Mouse (Mus musculus) left cerebral cortex, postnatal 36 days (tissue): ENCODE measurements around the gene Galnt13. TPM values are rescaled to one million over a fixed set of nuclear protein-coding genes. Genes with fewer than 3 reads are reported as not detected.
"Not testable (repeated sequence)": the region's sequence is repeated elsewhere in the genome, so short reads cannot be mapped to it uniquely, and the experiment has no call there.

Source experiments
- DNase-seq, 2 experiments: peaks; one replicate each; pipeline ENCODE4 v3.0.0; 2021 to 2022; ENCODE audit warnings: low spot score in 2 of 2, mixed read lengths in 1 of 2
- intact Hi-C: fragments of 180-260 bp; cut with DNase I; formaldehyde crosslinking; loops from one replicate; pipeline ENCODE4 v1.15.1; 2025
- total RNA-seq, 2 experiments: library from RNA; stranded (reverse); gene quantifications; 2 replicates each; pipeline ENCODE4 v1.2.3; 2021

Galnt13 gene
- total RNA-seq, 2 experiments from 2014 or later = 39.0 to 42.6 TPM

- intact Hi-C loops = no loop called here
- DNase-seq = no peak
Measured at GRCm38 (mm10) chr2:54906282-54907060, 470.4 kb downstream of the Galnt13 start.

GRCm38 (mm10) chr2:54915088-54915670 lies 479.1 kb downstream of the Galnt13 start:
- intact Hi-C loops = no loop called here

DNA sequence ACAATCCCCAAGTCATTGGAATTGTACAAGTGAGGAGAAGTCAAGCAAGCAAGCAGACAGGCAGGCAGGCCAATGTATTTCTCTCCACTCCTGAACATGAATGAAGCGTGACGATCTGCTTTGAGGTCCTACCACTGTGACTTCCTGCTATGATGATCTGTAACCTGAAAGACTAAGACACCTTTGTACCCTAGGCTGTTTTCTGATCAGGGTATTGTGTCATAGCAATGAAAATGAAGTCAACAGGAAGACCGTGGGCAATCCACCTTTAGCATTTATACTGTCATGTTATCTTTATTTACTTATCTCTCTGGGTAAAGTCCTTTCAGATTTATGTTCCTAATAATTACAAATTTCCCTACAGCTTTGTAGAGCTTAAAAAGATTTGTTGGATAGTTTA lies 500.3 kb downstream of the Galnt13 start:
- intact Hi-C loops = no loop called here
- no peak for DNase-seq

More at GRCm38 (mm10) chr2:54915088-54915670, 479.1 kb downstream of the Galnt13 start:
- DNase-seq = no peak

DNA sequence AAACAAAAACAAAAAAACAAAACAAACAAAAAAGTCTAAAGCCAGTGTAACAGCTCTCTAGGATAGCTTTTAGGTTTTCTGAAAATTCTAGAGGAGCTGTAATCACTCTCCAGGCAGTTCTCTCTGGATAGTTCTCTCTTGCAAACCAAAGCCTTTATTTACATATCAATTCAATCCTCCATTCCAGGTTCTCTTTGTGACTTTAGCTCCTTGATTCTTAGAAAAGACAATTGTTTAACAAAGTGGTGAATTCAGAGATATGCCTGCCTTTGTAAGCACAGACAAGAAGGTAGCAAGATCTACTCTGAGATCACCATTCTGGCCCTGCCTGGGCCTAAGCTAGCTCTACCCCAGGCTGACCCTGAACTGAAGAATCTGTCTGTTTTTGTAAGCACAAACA lies 501.2 kb downstream of the Galnt13 start:
- DNase-seq = no peak
- intact Hi-C loops = no loop called here

DNA sequence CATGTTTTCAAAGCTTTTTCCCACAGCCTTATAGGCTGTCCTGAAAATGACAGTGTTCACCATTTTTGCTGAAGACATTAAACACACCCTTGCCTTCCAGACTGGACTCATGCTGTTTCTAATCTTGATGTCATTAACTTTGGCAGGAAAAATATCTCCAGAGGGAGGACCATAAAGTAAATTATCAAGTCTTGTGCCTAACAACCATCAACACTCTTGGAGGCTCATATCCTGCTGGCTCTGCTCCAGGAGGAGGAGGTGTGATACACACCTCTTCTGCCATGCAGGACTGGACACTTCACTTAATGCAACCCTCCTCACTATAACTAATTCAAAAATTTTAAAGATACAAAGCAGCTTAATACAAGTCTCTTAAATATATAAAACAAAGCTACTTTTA lies 502.0 kb downstream of the Galnt13 start:
- DNase-seq = no peak
- intact Hi-C loops = no loop called here

- intact Hi-C loops = no loop called here
Measured at GRCm38 (mm10) chr2:54943386-54943785, 507.3 kb downstream of the Galnt13 start.

GRCm38 (mm10) chr2:54983839-54984238 lies 547.7 kb downstream of the Galnt13 start:
- DNase-seq = no peak
- intact Hi-C loops = no loop called here

More at GRCm38 (mm10) chr2:54943386-54943785, 507.3 kb downstream of the Galnt13 start:
- DNase-seq = no peak

DNA sequence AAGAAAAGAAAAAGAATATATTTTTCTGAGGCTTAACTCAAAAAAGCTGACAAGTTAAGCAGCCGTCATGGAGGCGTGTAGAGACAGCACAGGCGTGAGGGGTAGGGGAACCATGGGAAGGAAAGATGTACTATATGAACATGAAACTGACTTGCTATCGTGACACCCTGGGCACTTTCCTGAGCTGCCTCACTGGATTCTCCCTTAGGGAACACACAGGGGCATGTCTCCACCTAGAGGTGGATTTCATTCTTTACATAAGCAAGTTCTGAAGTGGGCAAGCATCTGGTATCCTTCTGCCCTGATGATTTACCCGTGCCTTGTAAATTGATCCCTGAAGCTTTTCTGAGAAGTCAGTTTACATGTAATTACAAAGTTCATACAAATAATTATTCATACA lies 586.4 kb downstream of the Galnt13 start:
- intact Hi-C loops, DNase-seq: not testable (repeated sequence)

GRCm38 (mm10) chr2:55034610-55035009 lies 598.5 kb downstream of the Galnt13 start:
- intact Hi-C loops = loop anchor here (10.0 kb wide), 1 partner anchor 910 kb away; no protein-coding TSS in a partner anchor
- no peak for DNase-seq

- intact Hi-C loops = no loop called here
- no peak for DNase-seq
Measured at GRCm38 (mm10) chr2:55065469-55066315, 629.6 kb downstream of the Galnt13 start.

- DNase-seq = no peak
- intact Hi-C loops = no loop called here
Measured at GRCm38 (mm10) chr2:55085580-55085979, 649.5 kb downstream of the Galnt13 start.

GRCm38 (mm10) chr2:55088034-55088433 lies 651.9 kb downstream of the Galnt13 start:
- intact Hi-C loops = no loop called here

GRCm38 (mm10) chr2:55090332-55090731 lies 654.2 kb downstream of the Galnt13 start:
- intact Hi-C loops = loop anchor here (5.0 kb wide), 1 partner anchor 937 kb away; no protein-coding TSS in a partner anchor
- peak in 1 of 2 experiments; percentile 10 for DNase-seq

More at GRCm38 (mm10) chr2:55088034-55088433, 651.9 kb downstream of the Galnt13 start:
- no peak for DNase-seq

- DNase-seq = no peak
- intact Hi-C loops = loop anchor here (5.0 kb wide), 1 partner anchor 936 kb away; no protein-coding TSS in a partner anchor
Measured at GRCm38 (mm10) chr2:55091495-55091894, 655.4 kb downstream of the Galnt13 start.

GRCm38 (mm10) chr2:55099100-55099499 lies 663.0 kb downstream of the Galnt13 start:
- intact Hi-C loops = loop anchor here (5.0 kb wide), 1 partner anchor 818 kb away; no protein-coding TSS in a partner anchor
- no peak for DNase-seq

DNA sequence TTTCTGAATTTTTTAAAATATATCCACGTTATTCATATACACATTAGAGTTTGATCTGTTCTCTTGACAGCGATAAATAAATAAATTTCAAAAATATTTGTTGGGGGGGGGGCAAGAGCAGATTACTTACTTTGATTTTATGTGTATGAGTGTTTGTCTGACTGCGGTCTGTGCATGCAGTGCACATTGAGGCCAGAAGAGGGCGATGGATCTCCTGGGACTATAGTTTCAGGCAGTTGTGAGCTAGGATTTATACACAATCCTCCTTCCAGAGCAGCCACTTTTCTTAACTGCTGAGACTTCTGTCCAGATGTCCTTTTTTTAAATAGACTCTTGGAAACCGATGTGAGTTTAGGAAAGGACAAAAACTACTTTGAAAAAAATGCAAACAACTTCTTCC lies 665.2 kb downstream of the Galnt13 start:
- intact Hi-C loops = loop anchor here (5.0 kb wide), 1 partner anchor 336 kb away; the partner anchor contains the start of gene Kcnj3
- no peak for DNase-seq

GRCm38 (mm10) chr2:55103521-55103920 lies 667.4 kb downstream of the Galnt13 start:
- DNase-seq = no peak
- intact Hi-C loops = loop anchor here (5.0 kb wide), 1 partner anchor 334 kb away; the partner anchor contains the start of gene Kcnj3

DNA sequence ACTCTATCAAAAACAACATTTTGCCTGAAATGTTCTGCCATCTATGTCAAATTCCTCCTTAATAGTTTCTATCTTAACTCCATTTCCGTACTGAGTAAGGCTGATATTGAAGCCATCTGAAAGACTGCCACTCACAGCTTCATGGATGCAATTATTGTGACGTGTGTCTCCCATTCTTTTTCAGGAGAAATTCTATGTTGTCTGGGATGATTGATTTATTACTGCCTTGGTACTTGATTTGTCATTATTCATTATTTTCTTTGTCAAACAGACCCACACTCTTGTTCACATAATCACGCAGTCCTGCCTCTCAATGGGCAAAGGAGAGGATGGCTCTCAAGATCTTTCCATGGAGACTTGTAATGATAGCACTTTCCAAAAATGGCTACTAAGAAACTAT lies 671.7 kb downstream of the Galnt13 start:
- DNase-seq = no peak
- intact Hi-C loops = no loop called here

DNA sequence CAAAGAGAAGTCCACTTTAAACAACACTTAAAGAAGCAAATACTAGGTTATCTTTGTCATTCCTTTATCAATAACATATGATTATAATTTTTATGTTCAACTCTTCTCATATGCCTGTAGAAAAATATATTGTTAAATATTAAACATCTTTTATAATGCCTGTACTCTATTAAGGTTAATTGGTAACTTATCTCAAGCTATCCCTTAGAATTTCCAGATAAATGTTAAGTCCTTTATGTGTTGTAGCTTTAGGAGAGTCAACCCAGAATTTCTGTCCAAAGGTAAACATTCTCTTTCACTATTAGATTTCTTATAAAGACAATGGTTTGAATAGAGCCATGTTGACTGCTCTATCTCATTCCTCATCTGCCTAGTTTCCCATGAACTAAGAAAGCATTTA lies 717.0 kb downstream of the Galnt13 start:
- intact Hi-C loops = no loop called here
- no peak for DNase-seq

GRCm38 (mm10) chr2:55164781-55165180 lies 728.7 kb downstream of the Galnt13 start:
- intact Hi-C loops = no loop called here
- no peak for DNase-seq
